Mouse (Mus musculus): ENCODE measurements around the gene Ehd2. TPM values are rescaled to one million over a fixed set of nuclear protein-coding genes. Genes with fewer than 3 reads are reported as not detected.

The Ehd2 gene
- polyA plus RNA-seq, 1 experiment from 2014 or later = 67.1 TPM

DNA sequence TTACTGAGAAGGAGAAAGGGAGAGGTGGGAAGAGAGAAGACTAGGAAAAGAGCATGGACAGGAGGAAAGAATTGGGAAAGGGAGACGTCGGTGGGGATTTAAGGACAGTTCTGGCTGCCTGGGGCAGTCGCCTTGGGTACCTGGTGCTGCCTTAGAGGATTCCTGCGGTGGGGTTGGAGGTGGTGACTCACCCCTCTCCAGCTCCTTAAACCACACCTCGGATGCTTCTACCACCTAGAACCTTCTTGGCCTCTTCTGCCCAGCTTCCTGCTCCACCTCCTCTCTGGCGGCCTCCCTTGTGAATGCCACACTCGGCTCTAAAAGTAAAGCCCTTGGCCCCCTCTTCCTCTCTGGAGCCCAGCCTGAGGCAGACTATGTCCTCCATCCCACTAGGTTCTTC lies 11.9 kb downstream of the Ehd2 start:
- 16% methylated on average over 5 of the region's 7 CpGs for WGBS
- peaks cover 90% of the 10 kb centered on the region for H3K36me3 ChIP-seq (ENCODE audit: control insufficient read depth, insufficient read depth, low read length)

DNA sequence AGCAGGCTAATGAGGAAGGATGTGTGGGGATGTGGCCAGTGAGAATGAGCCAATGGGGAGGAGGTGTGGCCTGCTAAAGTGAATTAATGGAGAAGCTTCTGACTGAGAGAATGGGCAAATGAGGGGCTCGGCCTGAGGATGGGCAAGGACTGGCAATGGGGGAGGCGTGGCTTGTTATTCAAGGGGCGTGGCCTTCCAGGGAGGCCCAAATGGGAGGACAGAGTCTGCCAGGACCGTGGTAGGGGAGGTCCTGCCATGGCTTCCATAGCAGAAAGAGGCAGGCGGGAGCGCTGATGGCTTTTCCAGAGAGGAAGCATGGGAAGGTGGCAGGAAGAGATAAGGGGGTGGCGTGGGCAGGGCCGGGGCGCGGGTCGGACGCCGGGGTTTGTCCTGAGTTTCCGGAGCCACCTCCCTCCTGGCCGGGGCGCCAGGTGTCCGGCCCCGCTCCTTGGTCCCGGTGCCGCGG lies 12.4 kb downstream of the Ehd2 start:
- peaks cover 91% of the 10 kb centered on the region for H3K36me3 ChIP-seq (ENCODE audit: control insufficient read depth, insufficient read depth, low read length)
- H3K27ac ChIP-seq (replicated peaks; ENCODE audit: low read depth, low read length) = no peak overlapping the region
- no peak overlapping the region for H3K4me3 ChIP-seq (ENCODE audit: low read depth, low read length)
- ATAC-seq (ENCODE audit: low read depth) = no peak
- 18% methylated on average over 21 of the region's 21 CpGs for WGBS
- DNase-seq (ENCODE audit: low spot score) = peak; percentile 57
- H3K9me3 ChIP-seq (ENCODE audit: control insufficient read depth, low read length) = 0 out of 2 replicates have a peak, but pooled peaks cover 4% of the 10 kb centered on the region
- H3K4me2 ChIP-seq (ENCODE audit: low read depth, low read length) = peak overlapping the region; percentile 31
- H3K4me1 ChIP-seq (ENCODE audit: control insufficient read depth, insufficient read depth, low read length) = peaks cover 5% of the 10 kb centered on the region; the same call in 1 of the 2 replicates
- no peaks in the 10 kb centered on the region for H3K27me3 ChIP-seq (replicated peaks; ENCODE audit: control insufficient read depth, insufficient read depth, low read length)
- no peak overlapping the region for H3K9ac ChIP-seq (ENCODE audit: low read depth, low read length)

More for the DNA sequence above, 11.9 kb downstream of the Ehd2 start:
- ATAC-seq (ENCODE audit: low read depth) (no peak), DNase-seq (ENCODE audit: low spot score) (no peak)
- Histone ChIP-seq H3K27me3 (replicated peaks; ENCODE audit: control insufficient read depth, insufficient read depth, low read length) (no peaks in the 10 kb centered on the region), H3K4me3 (ENCODE audit: low read depth, low read length) (no peak overlapping the region), H3K4me2 (ENCODE audit: low read depth, low read length) (peak overlapping the region; percentile 31), H3K9me3 (ENCODE audit: control insufficient read depth, low read length) (0 out of 2 replicates have a peak, but pooled peaks cover 4% of the 10 kb centered on the region), H3K4me1 (ENCODE audit: control insufficient read depth, insufficient read depth, low read length) (peaks cover 5% of the 10 kb centered on the region; the same call in 1 of the 2 replicates), H3K27ac (replicated peaks; ENCODE audit: low read depth, low read length) (peak overlapping the region; percentile 44; the same call in 1 of the 2 replicates), H3K9ac (ENCODE audit: low read depth, low read length) (no peak overlapping the region)

DNA sequence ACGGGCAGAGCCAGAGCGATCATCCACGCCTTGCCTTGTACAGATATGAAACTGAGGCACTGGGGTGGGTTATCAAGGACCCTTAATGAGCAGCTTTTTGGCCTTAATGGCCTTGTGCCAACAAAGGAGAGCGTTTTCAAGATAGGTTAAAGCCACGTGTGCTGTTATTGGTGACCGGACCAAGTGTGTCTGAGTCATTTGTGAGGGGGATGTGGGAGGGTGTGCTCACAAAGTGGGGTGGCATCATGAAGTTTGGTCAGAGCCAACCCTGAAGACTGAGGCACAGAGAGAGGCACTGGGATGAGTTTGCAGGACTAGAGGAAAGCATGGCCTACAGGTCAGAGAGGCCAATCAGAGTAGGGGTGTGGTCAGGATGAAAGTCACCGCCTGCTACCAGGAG lies 12.9 kb downstream of the Ehd2 start:
- Histone ChIP-seq H3K36me3 (ENCODE audit: control insufficient read depth, insufficient read depth, low read length) (peaks cover 91% of the 10 kb centered on the region), H3K9me3 (ENCODE audit: control insufficient read depth, low read length) (0 out of 2 replicates have a peak, but pooled peaks cover 4% of the 10 kb centered on the region), H3K4me2 (ENCODE audit: low read depth, low read length) (no peak overlapping the region; the same call in 1 of the 2 replicates), H3K27ac (replicated peaks; ENCODE audit: low read depth, low read length) (no peak overlapping the region; the same call in 1 of the 2 replicates), H3K27me3 (replicated peaks; ENCODE audit: control insufficient read depth, insufficient read depth, low read length) (no peaks in the 10 kb centered on the region), H3K4me3 (ENCODE audit: low read depth, low read length) (no peak overlapping the region), H3K9ac (ENCODE audit: low read depth, low read length) (no peak overlapping the region), H3K4me1 (ENCODE audit: control insufficient read depth, insufficient read depth, low read length) (peaks cover 5% of the 10 kb centered on the region; the same call in 1 of the 2 replicates)
- DNase-seq (ENCODE audit: low spot score) (no peak), ATAC-seq (ENCODE audit: low read depth) (no peak)
- whole genome bisulfite sequencing = 80% methylated on average over 7 of the region's 7 CpGs

DNA sequence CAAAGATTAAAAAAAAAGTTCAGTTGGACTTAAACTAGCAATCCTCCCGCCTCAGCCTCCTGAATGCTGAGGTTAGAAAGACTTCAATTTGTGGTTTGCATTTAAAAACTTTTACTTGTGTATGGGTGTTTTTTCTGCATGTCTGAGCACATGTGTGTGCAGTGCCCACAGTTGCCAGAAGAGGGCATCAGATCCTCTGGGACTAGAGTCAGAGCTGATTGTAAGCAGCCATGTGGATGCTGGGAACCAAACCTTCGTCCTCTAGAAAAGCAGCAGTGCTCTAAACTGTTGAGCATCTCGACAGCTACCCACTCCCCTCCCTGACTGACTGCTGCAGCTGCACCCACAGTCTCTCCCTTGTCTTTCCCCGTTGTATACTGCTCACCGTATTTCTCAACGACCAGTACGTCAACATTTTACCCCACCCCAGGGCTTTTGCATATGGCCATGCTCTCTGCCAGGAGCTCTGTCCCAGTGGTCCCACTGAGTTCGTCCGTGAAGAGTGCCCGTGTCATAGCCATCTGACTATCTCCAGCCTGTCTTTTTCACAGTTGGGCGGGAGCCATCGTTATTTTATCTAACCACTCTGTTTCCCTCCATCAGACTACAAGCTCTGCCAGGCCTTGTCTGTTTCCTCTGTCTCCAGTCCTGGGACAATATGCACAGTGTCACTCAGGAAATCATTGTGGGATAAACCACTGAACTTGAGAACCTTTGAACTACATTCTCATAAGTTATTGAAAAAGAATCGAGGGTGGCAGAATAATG lies 13.9 kb downstream of the Ehd2 start:
- no peak overlapping the region for H3K4me2 ChIP-seq (ENCODE audit: low read depth, low read length)
- WGBS = 84% methylated on average over 13 of the region's 13 CpGs

DNA sequence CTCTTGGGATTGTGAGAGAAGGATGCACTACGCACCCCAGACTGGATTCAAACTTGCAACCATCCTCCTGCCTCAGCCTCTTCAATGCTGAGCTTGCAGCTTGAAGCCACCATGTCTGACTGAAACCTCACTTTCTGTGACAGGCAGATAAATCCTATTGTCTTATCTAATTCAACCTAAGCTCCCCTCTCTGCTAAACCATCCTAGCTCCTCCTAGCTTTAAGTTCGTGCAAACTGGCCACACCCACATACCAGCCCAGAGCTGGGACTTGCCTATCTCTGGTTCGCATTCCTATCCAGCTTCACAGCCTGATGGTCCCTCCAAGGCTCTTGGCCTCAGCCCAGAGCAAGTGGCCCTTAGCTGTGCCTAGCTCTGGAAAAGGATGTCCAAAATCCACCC lies 15.0 kb downstream of the Ehd2 start:
- ATAC-seq (ENCODE audit: low read depth) (no peak), DNase-seq (ENCODE audit: low spot score) (no peak)
- Histone ChIP-seq H3K9me3 (ENCODE audit: control insufficient read depth, low read length) (0 out of 2 replicates have a peak, but pooled peaks cover 4% of the 10 kb centered on the region), H3K4me3 (ENCODE audit: low read depth, low read length) (no peak overlapping the region), H3K9ac (ENCODE audit: low read depth, low read length) (no peak overlapping the region), H3K4me2 (ENCODE audit: low read depth, low read length) (no peak overlapping the region), H3K4me1 (ENCODE audit: control insufficient read depth, insufficient read depth, low read length) (peaks cover 5% of the 10 kb centered on the region), H3K27ac (replicated peaks; ENCODE audit: low read depth, low read length) (no peak overlapping the region), H3K36me3 (ENCODE audit: control insufficient read depth, insufficient read depth, low read length) (peaks cover 75% of the 10 kb centered on the region), H3K27me3 (replicated peaks; ENCODE audit: control insufficient read depth, insufficient read depth, low read length) (no peaks in the 10 kb centered on the region)
- WGBS = 74% methylated on average over 3 of the region's 3 CpGs

More for the DNA sequence above, 13.9 kb downstream of the Ehd2 start:
- peaks cover 5% of the 10 kb centered on the region for H3K4me1 ChIP-seq (ENCODE audit: control insufficient read depth, insufficient read depth, low read length)
- H3K9ac ChIP-seq (ENCODE audit: low read depth, low read length) = no peak overlapping the region
- ATAC-seq (ENCODE audit: low read depth) (no peak), DNase-seq (ENCODE audit: low spot score) (no peak)
- H3K27ac ChIP-seq (replicated peaks; ENCODE audit: low read depth, low read length) = no peak overlapping the region
- 0 out of 2 replicates have a peak, but pooled peaks cover 4% of the 10 kb centered on the region for H3K9me3 ChIP-seq (ENCODE audit: control insufficient read depth, low read length)
- no peak overlapping the region for H3K4me3 ChIP-seq (ENCODE audit: low read depth, low read length)
- peaks cover 85% of the 10 kb centered on the region for H3K36me3 ChIP-seq (ENCODE audit: control insufficient read depth, insufficient read depth, low read length)
- no peaks in the 10 kb centered on the region for H3K27me3 ChIP-seq (replicated peaks; ENCODE audit: control insufficient read depth, insufficient read depth, low read length)

DNA sequence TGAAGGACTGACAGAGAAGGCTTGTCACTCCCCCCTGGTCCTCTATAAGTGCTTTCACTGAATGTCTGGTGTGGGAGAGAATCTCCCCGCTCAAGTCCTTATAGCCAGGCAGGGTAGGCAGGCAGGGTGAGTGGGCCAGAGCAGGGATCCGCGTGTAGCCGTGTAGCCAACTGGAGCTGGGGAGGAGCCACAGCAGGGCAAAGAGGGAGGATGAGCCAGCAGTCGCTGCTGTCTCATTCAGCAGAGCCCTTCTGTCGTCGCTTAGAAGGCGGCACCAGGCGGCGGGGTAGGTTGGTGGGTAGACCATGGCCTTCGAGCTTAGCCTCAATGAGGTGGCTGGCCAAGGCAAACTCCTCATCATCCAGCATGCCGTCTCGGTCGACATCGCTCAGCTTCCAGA lies 17.4 kb downstream of the Ehd2 start:
- H3K27me3 ChIP-seq (replicated peaks; ENCODE audit: control insufficient read depth, insufficient read depth, low read length) = no peaks in the 10 kb centered on the region
- H3K36me3 ChIP-seq (ENCODE audit: control insufficient read depth, insufficient read depth, low read length) = peaks cover 53% of the 10 kb centered on the region
- 0 out of 2 replicates have a peak, but pooled peaks cover 4% of the 10 kb centered on the region for H3K9me3 ChIP-seq (ENCODE audit: control insufficient read depth, low read length)
- 90% methylated on average over 11 of the region's 15 CpGs for WGBS
- no peak overlapping the region for H3K4me2 ChIP-seq (ENCODE audit: low read depth, low read length)
- peaks cover 3% of the 10 kb centered on the region for H3K4me1 ChIP-seq (ENCODE audit: control insufficient read depth, insufficient read depth, low read length)
- no peak overlapping the region for H3K27ac ChIP-seq (replicated peaks; ENCODE audit: low read depth, low read length)
- H3K4me3 ChIP-seq (ENCODE audit: low read depth, low read length) = no peak overlapping the region
- no peak for ATAC-seq (ENCODE audit: low read depth)
- no peak for DNase-seq (ENCODE audit: low spot score)
- H3K9ac ChIP-seq (ENCODE audit: low read depth, low read length) = no peak overlapping the region

DNA sequence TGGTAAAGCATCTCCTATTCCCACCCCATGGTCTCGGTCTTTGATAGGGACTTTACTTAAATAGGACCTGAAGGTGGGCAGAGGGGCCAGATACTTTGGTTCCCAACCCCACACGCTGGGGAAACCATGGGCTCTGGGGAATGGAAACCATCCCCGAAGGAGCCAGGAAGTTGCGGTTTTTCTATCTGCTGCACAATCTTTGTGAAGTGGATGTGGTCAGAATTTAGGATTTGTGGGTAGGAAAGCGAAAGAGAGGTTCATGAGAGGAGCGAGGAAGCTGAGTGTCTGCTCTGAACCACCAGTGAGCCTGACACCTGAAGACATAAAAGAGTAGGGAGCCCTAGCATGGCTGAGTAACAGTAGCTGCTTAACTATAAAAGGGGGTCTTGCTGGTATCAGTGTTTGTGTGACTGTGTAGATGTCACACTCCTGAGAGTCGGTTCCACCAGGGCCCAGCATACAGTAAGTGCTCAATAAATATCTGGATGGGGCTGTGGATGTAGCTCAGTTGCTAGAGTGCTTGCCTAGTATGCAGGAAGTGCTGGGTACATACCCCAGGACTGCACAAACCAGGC lies 18.1 kb downstream of the Ehd2 start:
- no peak overlapping the region for H3K4me3 ChIP-seq (ENCODE audit: low read depth, low read length)
- no peaks in the 10 kb centered on the region for H3K27me3 ChIP-seq (replicated peaks; ENCODE audit: control insufficient read depth, insufficient read depth, low read length)
- H3K36me3 ChIP-seq (ENCODE audit: control insufficient read depth, insufficient read depth, low read length) = peaks cover 51% of the 10 kb centered on the region
- no peak overlapping the region for H3K27ac ChIP-seq (replicated peaks; ENCODE audit: low read depth, low read length)
- peak overlapping the region; percentile 51; the same call in 1 of the 2 replicates for H3K4me2 ChIP-seq (ENCODE audit: low read depth, low read length)
- no peak for ATAC-seq (ENCODE audit: low read depth)
- 0 out of 2 replicates have a peak, but pooled peaks cover 4% of the 10 kb centered on the region for H3K9me3 ChIP-seq (ENCODE audit: control insufficient read depth, low read length)
- H3K9ac ChIP-seq (ENCODE audit: low read depth, low read length) = peak overlapping the region; percentile 47
- no peak for DNase-seq (ENCODE audit: low spot score)
- 75% methylated on average over 7 of the region's 7 CpGs for WGBS
- H3K4me1 ChIP-seq (ENCODE audit: control insufficient read depth, insufficient read depth, low read length) = peaks cover 8% of the 10 kb centered on the region

DNA sequence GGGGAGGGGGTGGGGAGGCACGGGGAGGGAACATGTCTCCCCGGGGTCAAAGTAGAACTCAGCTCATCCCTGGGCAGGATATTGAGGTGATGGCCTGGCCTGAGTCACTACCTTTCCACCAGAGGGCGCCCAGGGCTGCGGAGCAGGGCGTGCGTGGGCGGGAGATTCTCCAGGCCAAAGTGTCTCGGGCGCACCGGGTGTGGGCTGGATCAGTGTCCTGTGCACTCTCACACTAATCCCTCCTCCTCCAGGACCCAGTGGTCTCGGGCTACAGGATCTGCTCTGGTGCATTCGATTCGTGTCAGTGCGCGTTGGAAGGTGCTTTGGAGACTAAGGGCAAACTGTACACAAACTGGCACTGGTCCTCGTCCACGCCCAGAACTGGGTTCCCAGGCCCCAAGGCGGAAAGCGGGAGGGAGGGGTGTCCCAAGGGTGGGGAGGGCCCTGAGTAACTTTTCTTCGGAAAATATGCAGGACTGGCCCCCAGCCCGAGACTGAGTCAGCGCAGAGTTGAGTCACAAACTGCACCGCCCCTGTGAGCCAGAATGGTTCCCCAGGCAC lies 18.9 kb downstream of the Ehd2 start:
- peak overlapping the region; percentile 47 for H3K9ac ChIP-seq (ENCODE audit: low read depth, low read length)
- peak; percentile 88 for DNase-seq (ENCODE audit: low spot score)
- H3K36me3 ChIP-seq (ENCODE audit: control insufficient read depth, insufficient read depth, low read length) = peaks cover 51% of the 10 kb centered on the region
- 0 out of 2 replicates have a peak, but pooled peaks cover 2% of the 10 kb centered on the region for H3K9me3 ChIP-seq (ENCODE audit: control insufficient read depth, low read length)
- peak overlapping the region; percentile 52 for H3K27ac ChIP-seq (replicated peaks; ENCODE audit: low read depth, low read length)
- H3K4me3 ChIP-seq (ENCODE audit: low read depth, low read length) = peak overlapping the region; percentile 23
- whole genome bisulfite sequencing = 2% methylated on average over 16 of the region's 23 CpGs
- peak; percentile 48 for ATAC-seq (ENCODE audit: low read depth)
- peaks cover 8% of the 10 kb centered on the region for H3K4me1 ChIP-seq (ENCODE audit: control insufficient read depth, insufficient read depth, low read length)
- H3K4me2 ChIP-seq (ENCODE audit: low read depth, low read length) = peak overlapping the region; percentile 51
- no peaks in the 10 kb centered on the region for H3K27me3 ChIP-seq (replicated peaks; ENCODE audit: control insufficient read depth, insufficient read depth, low read length)
